Mouse (Mus musculus): Measurements from ENCODE around the gene Fli1. TPM values are rescaled to one million over a fixed set of nuclear protein-coding genes. Genes with fewer than 3 reads are reported as not detected.

Gene Fli1
- total RNA-seq, 2 experiments from 2014 or later = 6.1 to 6.7 TPM

DNA sequence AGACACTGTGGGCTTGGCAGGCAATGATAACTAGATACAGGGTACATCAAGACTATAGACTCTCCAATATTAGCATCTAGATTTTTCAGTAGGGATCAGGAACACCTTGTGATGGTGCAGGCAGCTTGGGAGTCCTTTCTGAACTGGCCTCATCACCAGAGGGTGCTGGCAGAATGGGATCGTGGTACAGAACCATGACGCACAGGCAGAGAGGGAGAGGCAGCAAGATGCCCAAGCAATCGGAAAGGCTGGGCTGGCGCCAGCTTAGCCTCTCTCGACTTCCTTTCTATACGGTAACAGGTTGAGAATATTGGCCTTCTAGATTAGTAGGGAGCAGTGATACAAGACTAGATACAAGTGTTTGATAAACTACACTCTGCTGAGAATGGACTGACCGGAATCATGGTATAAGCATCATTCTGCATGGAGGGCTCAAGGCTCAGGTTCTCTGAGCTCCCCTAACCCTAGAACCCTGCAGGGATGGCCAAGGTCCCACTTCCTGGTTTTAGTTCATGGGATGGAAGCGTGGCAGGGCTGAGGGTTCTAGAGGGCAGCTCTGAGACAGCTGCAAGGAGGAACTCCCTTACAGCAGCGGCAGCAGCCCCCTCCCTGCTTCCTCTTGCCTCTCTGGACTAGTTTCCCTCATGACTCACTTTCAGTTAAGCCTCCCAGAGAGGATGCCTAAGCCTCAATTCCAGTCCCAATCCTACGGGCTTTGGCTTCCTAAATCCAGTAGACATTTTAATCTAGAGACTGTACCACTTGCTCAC lies 67.9 kb downstream of the Fli1 start:
- no peak for DNase-seq (ENCODE audit: low spot score in 2 of 2)

DNA sequence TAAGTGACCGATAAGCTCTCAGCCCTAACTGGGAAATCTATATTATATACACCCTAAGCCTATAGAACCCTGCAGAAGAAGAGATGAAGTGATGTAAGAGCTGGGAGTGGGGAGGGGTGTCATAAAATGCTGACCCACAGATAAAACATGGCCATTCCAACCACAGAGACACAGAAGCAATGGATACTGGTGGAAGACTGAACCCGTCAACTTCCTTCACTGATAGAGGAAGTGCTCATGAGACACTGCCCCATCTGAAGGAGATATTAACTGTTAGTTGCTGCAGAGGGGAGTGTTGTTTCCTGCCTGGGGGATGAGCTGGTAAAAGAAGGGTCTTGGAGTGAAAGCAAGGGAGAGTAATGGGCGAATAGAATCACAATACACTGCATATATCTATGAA lies 70.3 kb downstream of the Fli1 start:
- no peak for DNase-seq (ENCODE audit: low spot score in 2 of 2)

DNA sequence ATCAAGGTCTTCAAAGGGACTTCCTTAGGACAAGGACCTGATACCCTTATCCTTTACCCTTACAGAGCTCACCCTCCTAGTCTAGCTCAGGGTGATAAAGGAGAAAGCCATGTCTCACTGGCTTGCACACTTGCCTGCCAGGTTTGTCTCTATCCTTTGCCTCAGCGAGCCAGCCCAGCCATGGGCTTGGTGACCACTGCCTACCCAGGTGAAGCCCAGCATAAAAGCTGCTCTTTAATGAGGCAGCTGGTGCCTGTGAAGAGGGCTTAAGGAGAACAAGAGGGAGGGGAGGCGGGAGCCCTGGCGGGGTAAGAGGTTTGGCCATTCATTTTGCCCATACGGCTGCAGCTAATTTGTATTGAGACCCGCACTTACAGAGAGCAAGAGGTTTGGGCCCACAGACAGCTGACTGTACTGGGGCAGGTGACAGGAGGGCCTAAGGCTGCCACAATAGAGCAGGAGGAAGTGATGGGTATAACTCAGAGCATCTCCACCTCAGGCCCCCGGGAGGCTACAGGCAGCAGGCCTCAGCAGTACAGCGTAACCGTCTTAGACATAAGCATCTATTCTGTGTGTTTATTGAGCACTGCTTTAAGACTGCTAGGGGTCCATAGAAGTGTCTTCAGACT lies 73.4 kb downstream of the Fli1 start:
- DNase-seq (ENCODE audit: low spot score in 2 of 2) = no peak

DNA sequence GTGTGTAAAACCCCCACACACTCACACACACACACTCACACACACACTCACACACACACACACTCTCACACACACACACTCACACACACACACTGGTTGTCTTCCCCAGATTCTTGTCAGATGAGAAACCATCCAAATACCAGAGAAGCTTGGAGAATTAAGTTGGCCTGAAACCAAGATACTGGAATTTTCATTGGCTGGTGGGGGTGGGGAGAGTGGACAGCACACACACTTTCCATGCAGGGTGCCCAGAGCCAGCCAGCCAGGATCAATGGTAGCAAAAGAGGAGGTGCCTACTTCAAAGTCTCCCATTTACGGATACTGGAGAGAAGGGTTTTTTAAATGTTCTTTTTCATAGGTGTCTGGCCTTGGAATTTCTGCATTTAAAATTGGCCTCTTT lies 74.3 kb downstream of the Fli1 start:
- DNase-seq (ENCODE audit: low spot score in 2 of 2) = no peak

DNA sequence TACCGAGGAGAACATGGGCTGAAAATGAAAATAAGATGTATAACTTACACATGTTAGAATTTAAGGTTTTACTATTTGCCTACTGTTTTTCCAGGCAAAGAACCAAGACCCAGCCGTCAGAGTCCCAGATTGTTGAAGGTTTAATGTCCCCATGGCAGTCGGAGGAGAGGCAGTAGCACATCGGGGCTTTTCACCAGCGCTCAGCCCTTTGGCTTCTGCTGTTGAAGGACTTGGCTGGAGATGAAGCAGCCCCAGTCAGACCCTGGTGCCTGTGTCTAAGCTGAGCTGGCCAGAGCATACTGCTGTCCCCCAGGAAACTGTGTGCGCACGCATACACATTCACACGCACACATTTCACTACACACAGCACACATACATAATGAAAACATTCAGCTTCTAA lies 75.2 kb downstream of the Fli1 start:
- peak in 1 of 2 experiments; percentile 13 for DNase-seq (ENCODE audit: low spot score in 2 of 2)

DNA sequence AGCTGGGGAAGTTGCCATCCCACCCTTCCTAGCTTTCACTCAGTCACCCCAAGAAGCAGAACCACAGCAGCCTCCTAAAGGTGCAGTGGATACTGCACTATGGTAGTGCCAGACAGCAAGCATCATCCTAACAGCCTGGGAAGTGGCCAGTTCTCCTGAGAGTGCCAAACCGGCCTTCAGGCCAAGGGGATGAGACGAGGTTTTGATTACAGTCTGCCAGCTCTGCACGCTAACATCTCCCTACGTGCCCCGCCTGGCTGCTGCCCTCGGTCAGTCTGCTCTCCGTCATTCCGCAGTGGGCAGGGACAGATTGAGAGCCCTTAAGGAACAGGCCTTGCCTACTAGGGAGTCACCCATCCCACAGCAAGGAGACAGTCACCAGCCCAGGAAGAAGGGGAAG lies 75.8 kb downstream of the Fli1 start:
- DNase-seq (ENCODE audit: low spot score in 2 of 2) = no peak

DNA sequence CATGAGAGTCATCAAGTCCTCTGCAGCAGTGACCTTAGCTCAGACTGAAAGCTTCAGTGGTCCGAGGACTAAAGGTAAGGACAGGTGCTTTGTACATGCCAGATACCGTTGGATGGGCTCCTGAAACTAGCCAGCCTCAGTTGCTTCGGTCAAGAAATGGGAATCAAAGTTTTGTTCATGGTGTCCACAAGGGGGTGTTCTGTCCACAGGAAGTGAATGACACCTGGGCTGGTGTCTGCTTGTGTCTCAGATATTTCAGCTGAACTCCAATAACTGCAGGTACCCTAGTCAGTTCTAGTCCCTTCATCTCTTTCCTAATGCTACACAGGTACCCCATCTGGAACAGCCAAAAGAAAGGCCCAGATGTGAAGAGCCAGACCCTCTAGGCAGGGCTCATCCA lies 86.0 kb downstream of the Fli1 start:
- DNase-seq (ENCODE audit: low spot score in 2 of 2) = no peak

DNA sequence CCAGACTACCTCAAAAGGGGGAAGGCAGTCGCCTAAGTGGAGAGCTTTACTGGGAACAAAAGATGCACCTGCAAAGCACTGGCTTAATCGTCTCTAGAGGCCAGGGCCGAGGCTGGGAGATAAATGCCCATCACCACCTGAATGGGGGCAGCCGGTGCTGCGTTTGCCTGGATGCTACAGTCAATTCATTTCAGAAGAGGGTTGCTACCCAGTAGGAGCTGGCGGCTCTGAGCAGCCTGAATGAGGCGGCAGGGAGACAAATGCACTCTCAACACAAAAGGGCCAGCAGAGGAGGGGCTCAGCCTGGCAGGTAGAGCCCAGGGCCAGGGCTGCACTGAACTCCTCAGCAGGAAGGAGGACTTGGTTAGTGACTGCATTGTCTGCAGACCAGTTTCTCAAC lies 92.5 kb downstream of the Fli1 start:
- no peak for DNase-seq (ENCODE audit: low spot score in 2 of 2)

DNA sequence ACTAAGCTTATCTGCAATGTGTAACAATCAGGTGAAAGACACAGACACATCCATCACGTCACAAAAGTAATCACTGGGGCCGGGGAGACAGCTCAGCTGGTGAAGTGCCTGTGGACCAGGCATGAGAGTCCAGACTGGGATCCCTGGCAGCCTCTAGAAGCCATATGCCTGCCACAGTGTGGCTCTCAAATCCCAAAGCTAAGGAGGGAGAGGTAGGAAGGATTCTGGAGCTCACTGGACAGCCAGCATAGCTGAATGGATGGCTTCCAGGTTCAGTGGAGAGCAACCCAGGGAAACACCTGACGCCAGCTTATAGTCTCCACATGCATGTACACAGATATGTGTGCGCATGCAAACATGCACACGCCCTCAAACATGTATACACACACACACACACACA lies 93.9 kb downstream of the Fli1 start:
- no peak for DNase-seq (ENCODE audit: low spot score in 2 of 2)

DNA sequence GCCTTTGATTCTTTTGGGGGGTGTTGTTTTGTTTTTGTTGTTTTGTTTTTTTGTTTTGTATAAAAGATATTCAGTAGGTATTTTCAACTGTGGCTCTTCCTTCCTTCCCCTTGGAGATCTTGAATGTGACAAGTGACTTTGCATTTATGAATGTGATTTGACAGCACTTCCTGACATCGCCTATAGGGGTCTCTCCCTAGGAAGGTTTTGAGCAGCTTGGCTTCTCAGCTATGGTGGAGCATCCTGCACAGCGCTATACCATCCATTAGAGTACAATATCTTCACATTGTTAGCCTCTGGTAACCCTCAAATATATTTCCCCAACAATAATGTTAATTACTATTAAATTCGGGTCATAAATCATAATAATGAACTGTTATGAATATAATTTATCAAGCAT lies 96.9 kb downstream of the Fli1 start:
- no peak for DNase-seq (ENCODE audit: low spot score in 2 of 2)

DNA sequence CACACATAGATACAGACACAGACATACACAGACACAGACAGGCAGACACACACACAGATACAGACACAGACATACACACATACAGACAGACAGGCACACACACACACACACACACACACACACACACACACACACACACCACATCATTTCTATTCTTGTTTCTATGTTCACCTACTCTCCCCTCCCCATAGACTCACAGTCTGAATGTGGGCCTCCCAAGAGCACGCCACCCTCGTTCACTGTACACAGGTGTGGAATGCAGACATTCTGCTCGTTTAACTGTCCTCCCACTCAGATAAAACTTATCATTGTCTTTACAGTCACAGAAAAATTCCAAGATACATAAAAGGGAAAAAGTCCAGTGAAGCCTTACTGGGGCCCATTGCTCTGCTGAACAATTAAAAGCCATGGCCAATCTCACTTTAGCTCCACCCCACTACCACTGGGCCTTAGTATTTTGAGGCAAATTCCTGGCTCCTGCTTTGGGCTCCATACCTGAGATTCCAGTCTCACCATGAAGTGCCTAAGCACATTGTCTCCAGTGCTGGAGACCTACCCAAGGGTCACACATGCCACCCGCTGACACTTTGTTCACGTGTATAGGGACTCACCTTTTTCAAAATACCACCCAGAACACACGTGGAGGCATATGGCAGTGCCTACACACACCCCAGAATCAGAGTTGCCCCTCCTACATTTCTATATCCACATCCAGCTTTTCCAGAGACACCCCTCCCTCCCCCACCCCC lies 98.0 kb downstream of the Fli1 start:
- DNase-seq (ENCODE audit: low spot score in 2 of 2) = no peak

DNA sequence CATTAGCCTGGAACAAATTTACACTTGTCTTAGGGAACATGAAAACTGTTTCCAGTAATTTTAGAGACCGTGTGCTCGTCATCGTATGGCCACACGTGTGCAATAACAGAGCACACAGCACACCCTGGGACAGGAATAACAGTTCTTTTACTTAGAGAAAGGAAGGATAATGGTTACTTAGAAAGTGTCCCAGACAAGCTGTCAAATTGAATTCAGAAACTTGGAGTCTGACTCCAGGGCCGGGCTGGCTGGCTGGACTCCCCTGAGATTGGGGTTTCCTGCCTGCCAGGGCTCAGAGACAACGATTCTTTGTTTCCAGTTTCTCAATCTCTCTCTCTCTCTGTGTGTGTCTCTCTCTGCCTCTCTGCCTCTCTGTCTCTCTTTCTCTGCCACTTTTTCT lies 98.8 kb downstream of the Fli1 start:
- peak in 1 of 2 experiments; percentile 14 for DNase-seq (ENCODE audit: low spot score in 2 of 2)

DNA sequence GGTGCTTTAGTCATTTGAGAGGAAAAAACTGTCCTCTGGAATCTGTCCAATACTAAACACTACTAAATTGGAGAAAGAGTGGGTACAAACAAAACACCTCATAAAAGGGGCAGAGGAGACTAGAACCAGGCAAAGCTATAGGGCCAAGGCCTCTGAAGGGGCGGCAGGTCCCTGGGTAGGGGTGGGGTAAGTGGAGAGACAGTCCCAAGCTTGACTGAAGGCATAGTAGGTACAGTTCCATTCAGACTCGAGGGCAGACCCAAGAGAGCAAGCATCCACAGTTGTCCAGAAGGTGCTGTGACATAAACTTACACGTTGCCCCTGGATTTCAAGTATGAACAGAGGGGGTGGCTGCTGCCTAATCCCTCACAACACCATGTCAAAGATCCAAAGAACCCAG lies 99.5 kb downstream of the Fli1 start:
- DNase-seq (ENCODE audit: low spot score in 2 of 2) = no peak

DNA sequence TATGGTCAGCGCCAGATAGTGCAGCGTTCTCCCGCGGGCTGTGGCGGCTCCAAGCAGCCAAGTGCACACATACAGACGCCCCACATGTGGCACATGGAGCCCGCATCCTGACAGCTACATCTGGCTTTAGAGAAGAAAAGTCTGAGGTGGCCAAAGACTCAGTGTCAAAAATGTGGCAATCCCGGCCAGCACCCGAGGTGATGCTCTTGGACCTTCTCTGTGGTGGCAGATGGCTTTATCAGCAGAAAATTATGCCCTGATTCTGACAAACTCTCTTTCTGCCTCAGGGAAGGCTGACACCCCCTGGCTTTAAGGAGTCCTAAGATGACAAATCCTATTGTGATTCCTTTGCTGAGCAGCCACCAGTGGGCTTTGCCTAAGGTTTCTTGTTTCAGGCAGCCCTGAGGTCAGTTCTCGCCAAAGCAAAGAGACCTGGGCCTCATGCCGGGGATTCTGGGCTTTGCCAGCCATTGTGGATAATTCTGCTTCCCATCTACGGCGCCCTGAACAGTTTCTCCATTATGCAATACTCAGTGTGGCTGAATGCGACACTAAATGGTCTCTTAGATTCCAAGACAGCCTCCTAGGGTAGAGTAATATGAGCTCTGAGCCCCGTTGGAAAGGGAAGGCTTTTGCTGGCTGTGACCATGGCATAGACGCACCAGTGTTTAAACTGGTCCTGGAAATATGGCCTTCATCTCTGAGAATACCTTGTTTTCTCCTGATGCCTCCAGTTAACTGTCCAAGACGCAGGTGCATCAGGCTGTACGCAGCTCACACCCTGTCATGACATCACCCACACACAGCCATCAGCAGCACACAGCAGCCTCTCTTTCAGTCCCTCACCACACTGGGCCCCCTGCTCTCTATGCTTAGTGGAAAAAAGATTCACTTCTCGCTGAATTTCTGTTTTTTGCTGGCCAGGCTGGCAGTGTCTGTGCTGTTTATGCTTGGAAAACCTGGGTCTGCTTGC lies 108.1 kb downstream of the Fli1 start:
- DNase-seq (ENCODE audit: low spot score in 2 of 2) = peak in 1 of 2 experiments; percentile 39

DNA sequence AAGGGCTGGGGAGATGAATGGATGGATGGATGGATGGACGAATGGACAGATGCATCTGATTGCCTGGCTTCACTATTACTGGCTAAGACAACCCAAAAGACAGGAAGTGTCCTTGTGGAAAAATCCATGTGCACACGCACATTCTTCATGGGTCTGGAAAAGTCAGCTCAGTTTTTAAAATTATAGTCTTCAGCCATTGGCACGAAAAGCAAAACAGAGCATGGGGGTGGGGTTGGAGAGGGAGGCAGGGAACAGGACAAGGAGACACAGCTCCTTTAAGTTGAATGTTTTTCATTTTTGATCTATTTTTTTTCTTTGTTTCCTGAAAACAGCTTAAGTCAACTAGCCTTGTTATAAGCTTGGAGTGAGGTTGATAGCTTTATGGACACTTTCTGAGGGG lies 111.6 kb downstream of the Fli1 start:
- no peak for DNase-seq (ENCODE audit: low spot score in 2 of 2)

DNA sequence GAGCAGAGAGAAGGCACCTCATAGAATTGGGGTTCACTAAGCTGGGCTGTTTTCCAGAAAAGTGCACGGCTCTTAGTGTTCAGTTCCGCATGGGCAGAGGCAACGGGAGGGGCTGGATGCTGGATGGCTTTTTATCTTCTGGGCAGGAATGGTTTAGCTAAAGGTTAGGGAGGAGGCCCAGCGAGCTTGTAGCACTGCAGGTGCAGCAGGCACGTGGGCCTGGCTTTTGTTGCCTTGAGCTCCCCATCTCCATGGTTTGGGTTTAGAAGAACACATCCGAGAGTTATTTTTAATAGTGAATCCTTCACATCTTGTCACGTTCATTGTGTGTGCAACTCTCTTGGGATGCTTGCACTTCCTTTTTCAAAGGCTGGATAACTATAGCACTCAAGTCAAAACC lies 117.3 kb downstream of the Fli1 start:
- DNase-seq (ENCODE audit: low spot score in 2 of 2) = no peak

DNA sequence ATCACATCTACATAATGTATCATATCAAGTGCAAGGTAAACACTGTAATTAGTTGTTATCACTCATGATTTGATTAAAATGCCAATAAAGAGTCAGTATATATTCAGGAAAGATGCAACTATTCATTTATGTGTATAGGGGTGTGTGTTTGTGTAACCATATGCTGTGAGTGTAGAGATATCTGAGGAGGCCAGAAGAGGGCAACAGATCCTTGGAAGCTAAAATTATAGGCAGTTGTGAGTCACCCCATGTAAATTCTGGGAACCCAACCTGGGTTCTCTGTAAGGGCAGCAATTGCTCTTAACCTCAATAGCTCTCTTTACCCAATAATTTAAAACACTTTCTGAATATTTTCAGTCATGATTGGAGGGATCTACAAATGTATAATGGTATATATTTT lies 122.0 kb downstream of the Fli1 start:
- DNase-seq (ENCODE audit: low spot score in 2 of 2) = no peak

DNA sequence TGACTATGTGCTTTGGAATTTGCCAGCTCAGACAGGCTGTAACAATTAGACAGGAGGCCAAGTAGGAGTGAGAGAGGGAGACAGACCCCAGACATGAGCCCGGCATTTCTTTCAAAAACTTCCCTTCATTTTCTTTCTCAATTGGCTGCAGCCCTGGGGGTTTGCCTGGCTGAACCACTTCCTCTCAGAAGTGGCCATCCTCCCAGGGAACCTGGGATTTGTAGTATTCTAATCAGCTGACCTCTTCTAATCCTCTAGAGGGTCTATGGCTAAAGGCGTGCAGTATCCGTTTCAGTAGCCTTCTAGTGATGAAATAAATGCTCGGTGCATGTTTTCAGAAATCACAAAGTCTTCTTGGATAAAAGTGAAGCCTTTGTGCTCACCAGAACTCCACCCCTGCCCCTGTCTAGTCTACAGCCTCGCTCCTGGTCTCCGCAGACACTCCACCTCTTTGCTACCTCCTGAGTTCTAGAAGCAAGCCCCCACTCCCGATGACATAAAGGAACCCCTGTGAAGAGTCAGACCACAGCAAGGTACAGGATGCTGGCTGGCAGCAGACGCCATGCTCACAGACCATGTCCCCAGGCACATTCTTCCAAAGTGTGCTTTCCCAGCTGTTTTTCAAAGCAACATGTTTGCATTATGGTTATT lies 125.1 kb downstream of the Fli1 start:
- no peak for DNase-seq (ENCODE audit: low spot score in 2 of 2)

DNA sequence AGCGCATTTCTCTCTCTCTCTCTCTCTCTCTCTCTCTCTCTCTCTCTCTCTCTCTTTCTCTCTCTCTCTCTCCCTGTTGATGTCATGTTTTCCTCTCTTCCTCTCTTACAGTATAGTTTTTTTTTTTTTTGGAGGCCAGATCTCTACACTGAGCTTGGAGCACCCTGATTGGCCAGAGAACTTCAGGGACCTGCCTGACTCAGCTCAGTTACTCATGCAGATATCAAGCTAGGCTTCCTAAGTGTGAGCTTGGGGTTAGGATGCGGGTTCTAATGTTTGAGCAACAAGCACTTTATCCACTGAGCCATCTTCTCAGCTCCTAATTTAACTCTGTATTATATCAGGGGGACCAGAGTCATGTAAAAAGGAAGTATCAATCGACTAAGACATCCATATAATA lies 126.7 kb downstream of the Fli1 start:
- no peak for DNase-seq (ENCODE audit: low spot score in 2 of 2)

DNA sequence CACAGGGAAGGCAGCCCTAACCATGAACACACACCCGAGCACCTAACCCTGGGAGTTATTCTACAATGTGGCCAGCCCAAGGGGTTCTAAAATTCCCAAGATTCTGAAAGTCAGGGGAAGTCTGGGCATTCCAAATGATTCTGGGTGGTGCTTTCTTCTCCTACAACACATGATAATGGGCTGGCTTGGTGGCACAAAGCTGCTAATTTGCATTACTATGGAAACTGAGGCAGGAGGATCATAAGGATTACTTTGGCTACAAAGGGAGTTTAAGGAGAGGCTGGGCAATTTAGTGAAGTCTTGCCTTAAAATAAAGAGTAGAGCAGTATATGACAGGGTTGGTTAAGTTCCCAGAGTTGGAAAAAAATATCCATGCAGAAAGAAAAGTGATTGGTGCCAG lies 127.7 kb downstream of the Fli1 start:
- DNase-seq (ENCODE audit: low spot score in 2 of 2) = no peak

All from layer of hippocampus, postnatal 14 days (tissue).